Mouse (Mus musculus) embryonic facial prominence, embryonic 13.5 days (tissue): ENCODE measurements around the gene Gm35315. TPM values are rescaled to one million over a fixed set of nuclear protein-coding genes. Genes with fewer than 3 reads are reported as not detected.
"Not testable (repeated sequence)": the region's sequence is repeated elsewhere in the genome, so short reads cannot be mapped to it uniquely, and the experiment has no call there.

Experiments
- ATAC-seq: fragments of 200-750 bp; cut with Nextera tagmentation; 2 replicates; pipeline ENCODE4 v1.8.0; 2017; ENCODE audit warnings: low read depth; ENCODE audit not compliant: insufficient number of reproducible peaks, insufficient read depth, low FRiP score, low TSS enrichment
- H3K27ac ChIP-seq: fragments of 300-500 bp; sonication (generic); 2 replicates; pipeline ENCODE4 v1.5.1; 2015; ENCODE audit warnings: moderate library complexity, mild to moderate bottlenecking, inconsistent platforms
- H3K27me3 ChIP-seq: fragments of 300-500 bp; sonication (generic); 2 replicates; pipeline ENCODE4 v1.6.1; 2015; ENCODE audit warnings: mild to moderate bottlenecking, inconsistent platforms
- H3K36me3 ChIP-seq: fragments of 300-500 bp; sonication (generic); 2 replicates; pipeline ENCODE4 v1.6.1; 2015; ENCODE audit warnings: mild to moderate bottlenecking, inconsistent platforms
- H3K4me1 ChIP-seq: fragments of 300-500 bp; sonication (generic); 2 replicates; pipeline ENCODE4 v1.6.1; 2015; ENCODE audit warnings: inconsistent platforms
- H3K4me2 ChIP-seq: fragments of 300-500 bp; sonication (generic); 2 replicates; pipeline ENCODE4 v1.6.1; 2015; ENCODE audit warnings: moderate library complexity, mild to moderate bottlenecking, inconsistent platforms
- H3K4me3 ChIP-seq: fragments of 300-500 bp; sonication (generic); 2 replicates; pipeline ENCODE4 v1.5.1; 2015; ENCODE audit warnings: mild to moderate bottlenecking, inconsistent platforms
- H3K9ac ChIP-seq: fragments of 300-500 bp; sonication (generic); 2 replicates; pipeline ENCODE4 v1.6.1; 2015; ENCODE audit warnings: mild to moderate bottlenecking, inconsistent platforms
- H3K9me3 ChIP-seq: fragments of 300-500 bp; sonication (generic); 2 replicates; pipeline ENCODE4 v1.6.1; 2016; ENCODE audit warnings: inconsistent platforms
- WGBS: fragments of 180-500 bp; shearing (Covaris S2); methylation state at CpG from one replicate; pipeline ENCODE4 v1.1.7; 2015; ENCODE audit warnings: mixed read lengths; 5-methylcytosine and 5-hydroxymethylcytosine counted together
- polyA plus RNA-seq: library from polyadenylated mRNA; unstranded; fragments of >200 nt; fragmentation: Nextera tagmentation; extraction: Ambion mirVana; gene quantifications from 2 replicates; pipeline ENCODE4 v1.2.1, GENCODE M21; 2015

The Gm35315 gene
- 1.1 TPM in 2 replicates for polyA plus RNA-seq

DNA sequence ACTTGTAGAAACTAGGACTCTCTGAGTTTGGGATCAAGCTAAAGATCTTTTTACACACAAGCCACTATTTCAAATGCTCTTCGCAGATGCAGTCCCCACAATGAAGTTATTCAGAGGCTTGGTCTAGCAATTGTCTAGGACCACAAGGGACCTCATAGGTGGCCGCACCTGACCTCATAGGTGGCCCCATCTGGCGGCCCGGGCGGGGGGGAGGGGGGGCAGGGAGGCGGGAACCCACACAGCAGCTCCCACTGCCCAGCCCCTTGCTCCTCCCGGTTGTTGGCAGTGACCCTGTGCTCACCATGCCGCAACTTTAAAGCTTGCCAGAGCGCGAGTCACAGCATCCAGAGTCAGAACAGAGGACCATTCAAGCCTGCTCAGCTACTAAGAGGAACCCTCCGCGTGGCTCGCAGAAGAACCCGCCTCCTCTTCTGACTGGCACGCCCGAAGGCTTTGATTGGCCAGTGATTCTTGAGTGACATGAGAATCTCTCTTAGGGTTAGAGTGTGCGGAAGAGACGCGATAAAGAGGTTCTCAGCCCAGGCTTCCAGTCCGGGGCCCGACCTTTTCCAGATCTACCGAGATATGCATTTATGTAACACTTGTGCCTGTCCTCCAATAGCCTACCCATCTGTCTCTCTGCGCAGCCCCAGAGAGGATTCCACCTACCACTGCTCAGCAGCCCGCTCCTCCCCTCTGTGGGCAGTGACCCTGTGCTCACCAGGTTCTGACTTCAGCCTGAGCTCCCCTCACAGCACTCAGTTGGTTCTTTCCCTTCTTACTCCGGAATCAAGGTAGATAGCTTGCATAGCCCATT, at the start of gene Gm35315:
Gm35315 (minus strand) TSS at position 391 of the 817 bp plus-strand sequence.
- H3K4me1 ChIP-seq = 0 out of 2 replicates have a peak, but pooled peaks cover 5% of the 10 kb centered on the region
- 2% methylated on average over 24 of the region's 25 CpGs for WGBS
- peak within 1 kb of the TSS; percentile 53 for H3K4me3 ChIP-seq
- no peak within 1 kb of the TSS for H3K27ac ChIP-seq
- H3K27me3 ChIP-seq = no peaks in the 10 kb centered on the region
- no peaks in the 10 kb centered on the region for H3K36me3 ChIP-seq
- H3K9ac ChIP-seq = peak within 1 kb of the TSS; percentile 70
- H3K4me2 ChIP-seq = peak within 1 kb of the TSS; percentile 71
- peak; percentile 91 for ATAC-seq
- no peaks in the 10 kb centered on the region for H3K9me3 ChIP-seq

DNA sequence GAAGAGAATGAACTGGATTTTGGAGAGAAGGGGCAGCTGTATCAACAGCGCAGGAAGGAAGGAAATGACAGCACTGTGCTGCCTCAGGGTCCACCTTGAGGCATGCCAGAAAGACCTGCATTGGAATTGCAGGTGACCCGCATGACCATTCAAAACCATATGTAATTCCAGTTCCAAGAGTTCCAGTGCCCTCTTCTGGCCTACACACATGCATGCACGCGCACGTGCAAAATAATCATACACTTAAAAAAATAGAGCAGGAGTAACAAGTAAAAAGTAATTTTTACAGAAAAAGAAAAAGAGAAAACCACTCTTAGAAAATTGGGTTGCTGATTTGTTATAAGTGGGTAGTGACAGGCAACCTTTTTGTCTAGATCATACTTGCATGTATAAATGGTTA, 48.8 kb upstream of the Gm35315 start:
- Histone ChIP-seq H3K27ac (no peak overlapping the region), H3K4me2 (no peak overlapping the region), H3K4me1 (no peaks in the 10 kb centered on the region), H3K36me3 (peaks cover 79% of the 10 kb centered on the region), H3K9me3 (no peaks in the 10 kb centered on the region), H3K27me3 (no peaks in the 10 kb centered on the region), H3K4me3 (no peak overlapping the region), H3K9ac (no peak overlapping the region)
- WGBS = 89% methylated on average over 5 of the region's 5 CpGs
- ATAC-seq = no peak

DNA sequence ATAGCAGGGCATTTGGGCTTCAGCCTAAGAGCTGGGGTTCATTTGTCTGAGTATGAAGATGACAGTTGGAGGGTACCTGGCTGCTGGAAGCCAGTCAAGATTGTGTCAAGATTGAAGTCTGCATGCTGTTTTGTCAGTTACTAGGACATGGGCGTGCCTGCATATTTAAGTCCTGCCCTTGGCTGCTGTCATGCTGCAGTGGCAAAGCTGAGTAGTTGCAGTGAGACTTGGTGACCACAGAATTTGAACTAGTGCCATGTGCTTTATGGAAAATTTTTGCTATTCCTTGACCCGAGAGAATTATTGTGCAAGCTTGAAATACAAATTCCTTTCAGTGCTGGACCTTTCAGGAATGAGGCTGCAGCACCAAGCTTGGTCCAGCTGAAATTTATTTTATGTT, 48.1 kb upstream of the Gm35315 start:
- Histone ChIP-seq H3K9ac (no peak overlapping the region), H3K27ac (no peak overlapping the region), H3K4me3 (no peak overlapping the region), H3K36me3 (peaks cover 76% of the 10 kb centered on the region), H3K4me1 (no peaks in the 10 kb centered on the region), H3K27me3 (no peaks in the 10 kb centered on the region), H3K9me3 (no peaks in the 10 kb centered on the region), H3K4me2 (no peak overlapping the region)
- 88% methylated on average over 2 of the region's 2 CpGs for WGBS
- ATAC-seq = no peak

DNA sequence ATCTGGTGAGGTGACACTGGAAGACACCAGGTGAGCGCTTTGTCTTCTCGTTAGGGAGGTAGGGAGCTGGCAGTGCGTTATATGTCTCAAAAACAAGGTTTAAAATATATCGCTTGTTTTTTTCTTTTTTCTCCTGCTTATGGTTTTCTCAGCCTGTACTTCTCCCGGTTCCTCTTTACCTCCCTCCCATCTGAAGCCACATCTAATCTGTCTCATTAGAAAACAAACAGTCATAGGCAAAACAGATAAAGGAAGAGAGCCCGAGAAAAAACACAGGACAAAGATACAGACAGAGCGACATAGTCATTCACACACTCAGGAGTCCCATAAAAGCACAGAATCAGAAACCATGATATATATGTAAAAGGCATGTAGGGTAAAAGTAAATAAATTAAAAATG, 46.2 kb upstream of the Gm35315 start:
- WGBS = 92% methylated on average over 7 of the region's 7 CpGs
- Histone ChIP-seq H3K9ac (no peak overlapping the region), H3K36me3 (peaks cover 59% of the 10 kb centered on the region), H3K27ac (no peak overlapping the region), H3K9me3 (no peaks in the 10 kb centered on the region), H3K4me2 (no peak overlapping the region), H3K4me1 (no peaks in the 10 kb centered on the region), H3K27me3 (no peaks in the 10 kb centered on the region), H3K4me3 (no peak overlapping the region)
- no peak for ATAC-seq

DNA sequence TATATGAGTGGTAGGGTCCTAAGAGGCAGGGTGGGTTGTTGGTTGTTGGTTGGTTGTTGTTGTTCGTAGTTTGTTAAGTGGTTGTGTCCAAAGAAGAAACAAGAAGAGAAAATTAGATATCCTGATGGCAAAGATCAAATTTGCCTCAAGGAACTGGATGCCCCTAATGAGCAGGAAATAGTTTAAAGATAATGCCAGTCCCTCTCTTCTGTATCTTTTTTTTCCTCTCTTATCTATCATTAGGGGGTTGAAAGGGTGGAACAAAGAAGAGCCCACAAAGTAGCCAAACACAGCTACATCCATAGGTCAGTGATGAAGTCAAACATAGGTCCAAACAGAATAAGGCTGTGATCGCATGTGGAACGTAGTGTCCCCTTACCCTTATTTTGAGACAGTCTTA, 45.1 kb upstream of the Gm35315 start:
- Histone ChIP-seq H3K27me3 (no peaks in the 10 kb centered on the region), H3K27ac (no peak overlapping the region), H3K9ac (no peak overlapping the region), H3K4me2 (no peak overlapping the region), H3K4me1 (no peaks in the 10 kb centered on the region), H3K4me3 (no peak overlapping the region), H3K36me3 (peaks cover 49% of the 10 kb centered on the region), H3K9me3 (no peaks in the 10 kb centered on the region)
- no peak for ATAC-seq
- WGBS = 91% methylated on average over 3 of the region's 3 CpGs

DNA sequence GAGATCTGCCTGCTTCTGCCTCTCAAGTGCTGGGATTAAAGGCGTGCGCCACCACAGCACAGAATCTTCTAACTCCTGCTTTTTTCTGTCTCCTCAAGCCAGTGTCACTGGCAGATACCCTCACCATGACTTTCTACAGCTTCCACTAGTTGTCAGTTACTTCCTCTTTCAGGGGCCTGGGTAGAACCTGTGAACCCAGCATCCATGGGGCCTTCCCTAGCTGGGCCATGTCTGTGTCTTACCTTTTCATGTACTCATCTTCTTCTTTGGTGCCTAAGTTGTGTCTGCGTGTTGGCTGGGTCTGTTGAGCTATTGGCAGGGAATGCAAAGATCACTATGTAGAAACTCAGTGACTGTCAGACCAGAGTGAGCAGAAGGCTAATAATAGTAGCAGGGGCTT, 43.6 kb upstream of the Gm35315 start:
- H3K4me2 ChIP-seq = no peak overlapping the region
- no peaks in the 10 kb centered on the region for H3K9me3 ChIP-seq
- ATAC-seq = no peak
- H3K4me3 ChIP-seq = no peak overlapping the region
- WGBS = 93% methylated on average over 3 of the region's 3 CpGs
- peaks cover 36% of the 10 kb centered on the region for H3K36me3 ChIP-seq
- no peaks in the 10 kb centered on the region for H3K4me1 ChIP-seq
- H3K27ac ChIP-seq = no peak overlapping the region
- H3K27me3 ChIP-seq = no peaks in the 10 kb centered on the region
- H3K9ac ChIP-seq = no peak overlapping the region

DNA sequence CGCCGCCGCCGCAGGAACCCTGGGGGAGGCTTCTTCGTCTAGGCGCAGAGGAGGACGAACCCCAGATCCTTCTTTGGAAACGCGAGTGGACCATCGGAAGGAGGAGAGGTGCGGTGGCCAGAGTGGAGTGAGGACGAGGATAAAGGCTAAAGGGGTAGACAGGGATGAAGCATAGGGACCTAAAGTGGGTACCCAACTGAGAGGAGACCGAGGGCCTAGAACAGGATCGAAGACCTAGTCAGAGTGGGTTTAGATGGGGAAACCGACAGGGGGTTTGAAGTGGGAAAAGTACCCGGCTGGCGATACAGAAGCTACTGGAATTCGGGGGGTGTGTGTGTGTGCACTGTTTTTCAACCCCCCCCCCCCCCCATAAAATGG, 41.9 kb upstream of the Gm35315 start:
- ATAC-seq = no peak
- Histone ChIP-seq H3K4me2 (peak overlapping the region; percentile 75), H3K4me3 (peak overlapping the region; percentile 89), H3K36me3 (peaks cover 22% of the 10 kb centered on the region), H3K4me1 (no peaks in the 10 kb centered on the region), H3K9ac (peak overlapping the region; percentile 84), H3K27ac (peak overlapping the region; percentile 75), H3K9me3 (no peaks in the 10 kb centered on the region), H3K27me3 (no peaks in the 10 kb centered on the region)
- whole genome bisulfite sequencing = 4% methylated on average over 18 of the region's 18 CpGs

DNA sequence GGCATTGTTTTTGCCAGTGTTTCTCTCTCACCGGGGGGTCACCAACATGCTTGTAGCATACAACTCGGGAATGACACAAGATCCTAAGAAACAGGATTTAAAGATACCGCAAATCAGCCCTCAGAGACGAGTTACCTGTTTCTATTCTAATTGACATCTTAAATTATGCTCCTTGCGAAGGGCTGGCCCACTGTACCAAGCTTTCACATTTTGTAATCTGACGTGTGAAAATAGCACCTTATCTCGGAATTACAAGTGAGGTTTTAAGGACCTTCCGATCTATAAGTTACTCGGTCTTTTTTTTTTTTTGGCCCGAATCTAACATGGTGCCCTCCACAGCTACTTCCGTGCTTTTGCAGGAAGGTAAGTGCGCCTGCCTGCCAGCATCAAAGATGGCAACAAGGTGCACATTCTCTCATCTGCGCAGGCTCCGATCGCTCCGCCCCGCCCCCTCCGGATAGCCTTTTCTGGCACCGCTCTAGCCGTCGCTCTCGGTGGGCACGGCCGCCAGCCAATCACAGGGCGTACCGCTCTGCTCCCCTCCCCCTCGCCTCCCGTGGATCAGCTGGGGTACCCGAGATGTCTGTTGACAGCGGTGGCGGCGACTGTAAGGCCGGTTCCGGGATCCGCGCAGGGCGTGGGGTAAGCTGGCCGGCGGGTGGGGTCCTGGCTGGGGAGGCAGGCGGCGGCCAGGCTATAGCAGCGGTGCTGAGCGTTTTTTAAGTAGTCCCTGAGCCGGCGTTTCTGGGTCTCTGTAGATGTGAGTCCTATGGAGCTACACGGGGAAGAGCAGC, 41.3 kb upstream of the Gm35315 start, which contains the start of gene Chfr:
Chfr (plus strand) TSS at position 550 of the 794 bp plus-strand sequence.
- Histone ChIP-seq H3K4me2 (peak within 1 kb of the TSS; percentile 75), H3K4me3 (peak within 1 kb of the TSS; percentile 89), H3K9ac (peak within 1 kb of the TSS; percentile 84), H3K9me3 (peaks cover 4% of the 10 kb centered on the region; the same call in 1 of the 2 replicates), H3K27ac (peak within 1 kb of the TSS; percentile 75), H3K27me3 (no peaks in the 10 kb centered on the region), H3K36me3 (peaks cover 22% of the 10 kb centered on the region), H3K4me1 (no peaks in the 10 kb centered on the region)
- ATAC-seq = peak; percentile 98
- 3% methylated on average over 46 of the region's 46 CpGs for WGBS

DNA sequence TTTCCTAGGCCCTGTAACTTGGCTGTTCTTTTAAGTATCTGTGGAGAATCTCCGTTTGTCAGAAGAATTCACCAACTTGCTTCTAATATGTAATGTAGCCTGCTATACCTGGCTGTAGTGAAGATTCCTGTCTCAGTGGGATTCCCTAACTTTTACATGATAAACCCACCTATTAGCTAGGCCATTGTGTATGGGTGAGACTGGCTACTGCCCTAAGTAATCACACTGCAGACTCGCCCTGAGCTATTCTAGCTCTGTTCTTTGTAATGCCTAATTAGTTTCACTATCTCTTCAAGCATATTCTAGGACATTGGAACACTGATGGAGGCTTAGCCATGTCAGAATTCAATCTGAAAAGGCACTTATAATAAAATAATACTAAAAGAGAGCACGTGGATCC, 28.2 kb upstream of the Gm35315 start:
- H3K4me1 ChIP-seq, H3K9ac ChIP-seq, H3K27ac ChIP-seq, H3K9me3 ChIP-seq, H3K27me3 ChIP-seq, H3K4me3 ChIP-seq, H3K4me2 ChIP-seq, ATAC-seq: not testable (repeated sequence)
- WGBS = 81% methylated on average over 3 of the region's 3 CpGs
- peaks cover 58% of the 10 kb centered on the region for H3K36me3 ChIP-seq

DNA sequence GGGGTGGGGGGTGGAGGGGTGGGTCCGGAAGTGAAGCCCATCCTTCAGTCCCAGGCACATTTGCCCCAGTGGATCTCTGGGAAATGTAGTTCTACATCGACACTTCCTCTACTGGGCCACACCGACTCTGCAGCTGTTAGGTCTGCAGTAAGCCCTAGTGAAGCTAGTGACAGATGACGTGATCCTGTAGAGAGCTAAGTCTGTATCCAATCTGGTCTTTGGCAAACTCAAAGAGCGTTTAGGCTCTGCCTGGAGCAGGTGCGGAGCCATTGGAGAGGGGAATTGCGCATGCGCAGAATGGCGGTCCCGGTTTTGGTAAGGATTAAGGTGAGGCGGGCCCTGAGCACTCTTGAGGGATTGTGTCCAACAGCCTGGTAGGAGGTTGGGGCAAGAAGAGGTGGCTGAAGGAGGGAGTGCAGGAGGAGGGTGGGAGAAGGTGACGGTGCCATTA, 15.8 kb upstream of the Gm35315 start, which contains the start of gene Zfp605:
Zfp605 (plus strand) TSS at position 102 of the 451 bp plus-strand sequence.
- ATAC-seq = peak; percentile 34
- Histone ChIP-seq H3K36me3 (peaks cover 44% of the 10 kb centered on the region), H3K4me3 (peak within 1 kb of the TSS; percentile 61), H3K4me1 (peaks cover 11% of the 10 kb centered on the region), H3K9me3 (no peaks in the 10 kb centered on the region), H3K27ac (peak within 1 kb of the TSS; percentile 55), H3K27me3 (no peaks in the 10 kb centered on the region), H3K4me2 (peak within 1 kb of the TSS; percentile 66), H3K9ac (peak within 1 kb of the TSS; percentile 73)
- under 1% methylated on average over 12 of the region's 12 CpGs for WGBS

DNA sequence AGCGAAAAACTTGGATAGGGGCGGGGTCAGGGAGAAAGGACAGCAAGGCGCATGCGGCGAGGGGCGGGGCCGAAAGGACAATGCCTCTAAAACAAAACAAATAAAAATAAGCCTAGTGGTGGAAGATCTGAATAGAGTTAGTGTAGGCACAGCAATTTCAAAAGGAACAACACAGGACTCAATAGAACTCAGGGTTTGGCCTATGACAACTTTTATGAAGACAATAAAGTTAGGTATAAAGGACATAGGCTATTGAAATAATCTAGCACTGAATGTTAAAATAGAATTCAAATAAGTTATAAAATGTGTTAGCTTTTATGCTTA, 14.0 kb upstream of the Gm35315 start:
- Histone ChIP-seq H3K9me3 (no peaks in the 10 kb centered on the region), H3K4me3 (peak overlapping the region; percentile 81), H3K27me3 (no peaks in the 10 kb centered on the region), H3K4me1 (peaks cover 11% of the 10 kb centered on the region), H3K4me2 (peak overlapping the region; percentile 91), H3K9ac (no peak overlapping the region), H3K36me3 (peaks cover 50% of the 10 kb centered on the region), H3K27ac (peak overlapping the region; percentile 99)
- WGBS = under 1% methylated on average over 7 of the region's 7 CpGs
- ATAC-seq = no peak
